Mouse (Mus musculus) midbrain, embryonic 15.5 days (tissue): ENCODE measurements around the gene Ppil2. TPM values are rescaled to one million over a fixed set of nuclear protein-coding genes. Genes with fewer than 3 reads are reported as not detected.

ENCODE experiments used
- ATAC-seq: fragments of 200-750 bp; cut with Nextera tagmentation; replicated peaks from 2 replicates; pipeline ENCODE4 v1.8.0; 2017; ENCODE audit warnings: moderate TSS enrichment
- H3K27ac ChIP-seq: fragments of 300-500 bp; sonication (generic); 2 replicates; pipeline ENCODE4 v1.5.1; 2015; ENCODE audit warnings: mild to moderate bottlenecking, inconsistent platforms
- H3K27me3 ChIP-seq: fragments of 300-500 bp; sonication (generic); replicated peaks from 2 replicates; pipeline ENCODE4 v1.6.1; 2015; ENCODE audit warnings: inconsistent platforms
- H3K36me3 ChIP-seq: fragments of 300-500 bp; sonication (generic); replicated peaks from 2 replicates; pipeline ENCODE4 v1.6.1; 2015; ENCODE audit warnings: inconsistent platforms
- H3K4me1 ChIP-seq: fragments of 300-500 bp; sonication (generic); 2 replicates; pipeline ENCODE4 v1.6.1; 2015; ENCODE audit warnings: inconsistent platforms
- H3K4me2 ChIP-seq: fragments of 300-500 bp; sonication (generic); 2 replicates; pipeline ENCODE4 v1.6.1; 2015; ENCODE audit warnings: inconsistent platforms, mild to moderate bottlenecking, moderate library complexity
- H3K4me3 ChIP-seq: fragments of 300-500 bp; sonication (generic); 2 replicates; pipeline ENCODE4 v1.5.1; 2015; ENCODE audit warnings: mild to moderate bottlenecking, inconsistent platforms
- H3K9ac ChIP-seq: fragments of 300-500 bp; sonication (generic); 2 replicates; pipeline ENCODE4 v1.6.1; 2015; ENCODE audit warnings: mild to moderate bottlenecking, inconsistent platforms
- H3K9me3 ChIP-seq: fragments of 300-500 bp; sonication (generic); 2 replicates; pipeline ENCODE4 v1.6.1; 2016; ENCODE audit warnings: inconsistent platforms
- WGBS: fragments of 180-500 bp; shearing (Covaris S2); methylation state at CpG from one replicate; pipeline ENCODE4 v1.1.7; 2015; ENCODE audit warnings: mixed read lengths; 5-methylcytosine and 5-hydroxymethylcytosine counted together
- polyA plus RNA-seq: library from polyadenylated mRNA; unstranded; fragments of >200 nt; fragmentation: Nextera tagmentation; extraction: Ambion mirVana; gene quantifications from 2 replicates; pipeline ENCODE4 v1.2.1, GENCODE M21; 2015

Gene Ppil2
- polyA plus RNA-seq, 1 experiment from 2014 or later, result 156 TPM

DNA sequence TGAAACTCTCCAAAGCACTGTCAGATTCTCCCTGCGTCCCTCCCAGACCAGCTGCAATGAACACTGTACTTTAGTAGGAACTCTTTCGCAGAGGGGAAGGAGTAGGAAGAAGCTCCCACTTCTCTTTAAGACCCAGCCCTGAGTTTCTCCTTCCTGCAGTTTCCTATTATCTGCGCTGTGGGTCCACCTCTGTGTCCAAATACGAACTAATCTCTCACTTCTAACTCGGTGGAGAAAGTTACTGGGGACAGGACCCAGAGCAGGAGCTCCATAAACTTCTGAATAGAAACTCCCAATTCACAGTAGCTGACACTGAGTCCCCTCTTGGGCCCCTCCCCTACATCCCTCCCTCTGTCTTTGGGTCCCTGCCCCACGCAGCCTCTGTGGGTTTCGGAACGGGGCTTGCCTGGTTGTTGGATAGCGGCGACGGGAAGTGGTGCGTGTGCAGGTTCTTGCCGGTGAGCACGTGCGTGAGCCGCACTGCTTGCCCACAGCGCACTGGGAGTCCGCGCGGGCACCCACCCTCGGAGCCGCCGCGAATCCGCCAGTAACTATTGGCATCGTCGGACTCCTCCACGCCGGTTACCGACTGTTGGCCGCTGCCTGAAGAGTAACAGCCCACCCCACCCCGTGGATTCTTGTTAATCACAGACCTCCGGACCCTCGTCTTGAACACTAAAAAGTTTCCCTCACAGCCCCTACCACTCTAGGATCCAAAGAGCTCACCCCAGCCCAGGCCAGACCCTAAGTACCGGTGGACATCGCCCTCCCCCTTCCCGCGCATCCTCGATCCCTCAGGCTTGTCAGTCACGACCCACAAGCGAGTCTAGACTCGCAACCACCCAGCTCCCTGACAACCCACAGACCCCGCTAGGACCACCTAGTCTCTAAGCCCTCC is 20.4 kb upstream of the Ppil2 start:
- ATAC-seq, result no peak; the same call in none of the 2 replicates
- H3K9me3 ChIP-seq, result no peaks in the 10 kb centered on the region
- H3K27ac ChIP-seq, result peak overlapping the region; percentile 71; the same call in 1 of the 2 replicates
- peak overlapping the region; percentile 77 for H3K4me3 ChIP-seq
- peak overlapping the region; percentile 64 for H3K9ac ChIP-seq
- peak overlapping the region; percentile 88 for H3K4me2 ChIP-seq
- 0 out of 2 replicates have a peak, but pooled peaks cover 3% of the 10 kb centered on the region for H3K27me3 ChIP-seq
- H3K36me3 ChIP-seq, result no peaks in the 10 kb centered on the region
- peaks cover 18% of the 10 kb centered on the region for H3K4me1 ChIP-seq
- WGBS, result 5% methylated on average over 43 of the region's 43 CpGs

DNA sequence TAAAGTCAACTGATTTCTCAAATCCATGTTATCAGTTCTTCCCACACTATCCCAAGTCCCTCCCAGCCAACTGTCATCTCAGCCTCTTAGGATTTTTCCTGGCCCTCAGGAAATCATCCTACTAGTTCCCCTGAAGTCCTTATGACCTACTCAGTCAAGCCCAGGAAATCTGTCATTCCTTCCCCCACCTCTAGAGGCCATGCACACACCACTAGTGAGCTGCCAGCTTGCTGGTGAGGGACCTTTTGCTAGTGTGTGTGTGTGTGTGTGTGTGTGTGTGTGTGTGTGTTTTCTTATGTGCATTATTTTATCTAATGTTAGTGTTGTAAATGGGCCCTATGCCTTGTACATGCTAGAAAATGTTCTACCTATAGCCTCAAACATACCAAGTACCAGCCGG is 16.2 kb upstream of the Ppil2 start:
- WGBS, result 100% methylated on average over 1 of the region's 1 CpGs
- no peak overlapping the region for H3K9ac ChIP-seq

DNA sequence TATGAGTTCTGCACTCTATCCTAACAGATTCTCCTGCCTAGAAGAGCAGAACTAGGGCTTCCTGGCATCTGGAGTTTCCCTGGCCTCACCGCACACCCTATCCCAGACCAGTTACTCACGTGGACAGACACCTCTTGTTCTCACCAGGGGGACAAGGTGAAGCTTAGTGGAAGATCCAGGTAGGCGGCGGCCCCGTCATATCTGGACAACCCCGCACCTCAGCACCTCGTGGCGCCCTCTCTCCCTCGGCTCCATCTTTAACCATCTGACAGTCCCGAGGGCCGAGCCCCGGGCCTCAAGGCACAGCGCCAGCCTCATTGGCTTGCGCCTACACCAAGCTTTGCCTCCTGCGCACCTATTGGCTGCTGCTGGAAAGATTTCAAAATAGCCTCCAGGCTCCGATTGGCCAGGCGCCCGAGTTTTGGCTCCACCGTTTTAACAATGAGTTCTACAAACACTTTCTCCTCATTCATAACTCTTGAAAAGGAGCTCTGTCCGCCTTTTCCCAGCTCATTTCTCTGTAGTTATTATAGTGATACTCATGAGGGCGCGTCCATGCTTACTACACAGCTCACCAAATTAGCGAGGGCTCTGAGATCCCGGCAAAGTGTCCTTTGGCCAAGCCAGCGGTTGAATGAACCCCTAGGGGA is 13.9 kb upstream of the Ppil2 start, which contains the start of gene 2610318N02Rik:
TSS of gene 2610318N02Rik (minus strand) at position 297 of the 650 bp plus-strand sequence.
- under 1% methylated on average over 25 of the region's 25 CpGs for whole genome bisulfite sequencing
- H3K9me3 ChIP-seq, result no peaks in the 10 kb centered on the region
- peak within 1 kb of the TSS; percentile 43 for H3K4me3 ChIP-seq
- H3K4me2 ChIP-seq, result peak within 1 kb of the TSS; percentile 71
- H3K4me1 ChIP-seq, result peaks cover 20% of the 10 kb centered on the region
- H3K9ac ChIP-seq, result peak within 1 kb of the TSS; percentile 18
- H3K27me3 ChIP-seq, result no peaks in the 10 kb centered on the region
- ATAC-seq, result peak; percentile 93
- no peak within 1 kb of the TSS for H3K27ac ChIP-seq
- H3K36me3 ChIP-seq, result no peaks in the 10 kb centered on the region

More for the DNA sequence above, 16.2 kb upstream of the Ppil2 start:
- Histone ChIP-seq H3K4me1 (peaks cover 32% of the 10 kb centered on the region), H3K4me3 (no peak overlapping the region), H3K36me3 (no peaks in the 10 kb centered on the region), H3K4me2 (no peak overlapping the region), H3K27me3 (0 out of 2 replicates have a peak, but pooled peaks cover 3% of the 10 kb centered on the region), H3K9me3 (no peaks in the 10 kb centered on the region), H3K27ac (no peak overlapping the region)
- no peak for ATAC-seq

DNA sequence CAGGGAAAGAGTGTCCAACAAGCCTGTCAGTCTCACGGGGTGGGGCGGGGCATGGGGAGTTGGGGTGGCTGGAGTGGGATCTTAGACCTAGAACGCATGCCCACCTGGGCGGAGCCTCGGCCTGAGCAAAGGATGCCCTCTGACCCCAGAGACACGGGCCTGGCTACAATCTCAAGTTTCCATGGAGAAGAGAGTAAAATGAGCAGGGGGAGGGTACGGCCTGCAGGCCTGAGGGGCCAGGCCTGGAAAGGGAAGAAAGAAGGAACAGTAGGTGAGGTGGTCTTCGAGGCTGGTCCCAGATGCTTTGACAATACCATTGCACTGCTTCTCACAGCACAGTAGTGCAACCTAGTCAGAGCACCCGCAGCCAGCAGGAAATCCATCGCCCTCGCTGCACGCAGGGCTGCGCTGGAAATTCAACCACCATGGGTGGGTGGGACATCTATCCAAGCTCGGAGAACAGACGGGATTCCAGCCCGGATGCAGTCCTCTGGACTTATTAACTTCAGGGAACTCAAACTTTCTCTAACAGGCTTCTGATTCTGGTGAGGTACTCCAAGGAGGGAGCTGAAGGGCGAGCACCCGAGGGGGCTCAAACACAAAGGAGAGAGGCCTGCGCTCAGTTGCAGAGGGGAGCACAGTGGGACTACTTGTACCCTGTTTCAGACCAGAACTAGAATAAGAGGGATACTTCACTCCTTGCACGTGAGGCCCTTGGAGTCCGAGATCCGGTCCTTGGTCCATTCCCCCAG is 13.2 kb upstream of the Ppil2 start:
- H3K4me3 ChIP-seq, result peak overlapping the region; percentile 43
- H3K4me2 ChIP-seq, result peak overlapping the region; percentile 71
- H3K4me1 ChIP-seq, result peaks cover 20% of the 10 kb centered on the region
- peak overlapping the region; percentile 18 for H3K9ac ChIP-seq
- WGBS, result 2% methylated on average over 22 of the region's 22 CpGs
- no peak overlapping the region for H3K27ac ChIP-seq
- ATAC-seq, result peak; percentile 25; the same call in 1 of the 2 replicates
- no peaks in the 10 kb centered on the region for H3K27me3 ChIP-seq
- no peaks in the 10 kb centered on the region for H3K36me3 ChIP-seq
- H3K9me3 ChIP-seq, result no peaks in the 10 kb centered on the region

DNA sequence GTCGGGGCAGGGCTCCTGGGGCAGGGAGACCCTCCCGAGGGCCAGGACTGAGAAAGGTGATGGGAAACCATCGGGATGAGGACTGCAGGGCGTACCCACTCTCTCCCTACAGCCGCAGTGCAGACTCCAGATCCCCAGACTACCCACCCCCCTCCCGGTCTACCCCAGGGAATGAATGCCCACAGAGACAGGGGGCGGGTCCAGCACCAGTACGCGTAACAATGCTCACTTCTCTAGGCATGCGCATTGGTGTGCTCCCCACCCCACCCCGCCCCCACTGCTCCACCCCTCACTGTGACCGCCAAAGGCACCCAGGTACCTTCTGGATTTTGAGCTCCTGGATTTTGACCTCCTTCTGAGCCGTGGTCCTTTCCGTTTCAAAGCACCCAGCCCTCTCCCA is 10.5 kb upstream of the Ppil2 start:
- no peak overlapping the region for H3K27ac ChIP-seq
- no peak for ATAC-seq
- peak overlapping the region; percentile 19 for H3K4me3 ChIP-seq
- H3K36me3 ChIP-seq, result no peaks in the 10 kb centered on the region
- H3K27me3 ChIP-seq, result no peaks in the 10 kb centered on the region
- H3K4me2 ChIP-seq, result peak overlapping the region; percentile 20
- no peaks in the 10 kb centered on the region for H3K9me3 ChIP-seq
- H3K9ac ChIP-seq, result no peak overlapping the region
- 41% methylated on average over 14 of the region's 14 CpGs for WGBS
- H3K4me1 ChIP-seq, result peaks cover 20% of the 10 kb centered on the region

DNA sequence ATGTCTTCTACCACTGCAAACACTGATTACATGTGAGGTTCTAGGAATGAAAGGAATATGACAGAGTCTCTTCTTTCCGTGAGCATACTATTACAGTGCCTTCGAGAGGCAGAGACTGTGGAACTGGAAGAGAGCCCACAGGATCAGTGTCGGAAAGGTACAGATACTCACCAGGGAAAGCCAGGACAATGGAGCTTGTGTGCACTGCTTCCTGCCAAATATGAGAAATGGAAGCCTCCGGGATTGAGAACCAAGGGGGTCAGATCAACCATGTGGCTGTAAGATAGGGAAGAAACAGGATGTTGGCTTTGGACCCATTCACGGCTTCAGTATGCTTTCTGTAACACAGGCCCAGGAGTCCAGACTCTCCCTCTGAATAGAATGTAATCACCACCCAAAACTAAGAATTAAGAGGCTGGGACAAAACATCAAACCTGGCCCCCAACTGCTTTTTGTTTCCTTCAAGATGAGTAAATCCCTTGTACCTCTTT is 6.3 kb upstream of the Ppil2 start:
- Histone ChIP-seq H3K4me1 (no peaks in the 10 kb centered on the region), H3K9ac (no peak overlapping the region), H3K4me2 (no peak overlapping the region), H3K27me3 (no peaks in the 10 kb centered on the region), H3K4me3 (no peak overlapping the region), H3K27ac (no peak overlapping the region), H3K36me3 (no peaks in the 10 kb centered on the region), H3K9me3 (no peaks in the 10 kb centered on the region)
- no peak for ATAC-seq
- WGBS, result 85% methylated on average over 5 of the region's 5 CpGs

DNA sequence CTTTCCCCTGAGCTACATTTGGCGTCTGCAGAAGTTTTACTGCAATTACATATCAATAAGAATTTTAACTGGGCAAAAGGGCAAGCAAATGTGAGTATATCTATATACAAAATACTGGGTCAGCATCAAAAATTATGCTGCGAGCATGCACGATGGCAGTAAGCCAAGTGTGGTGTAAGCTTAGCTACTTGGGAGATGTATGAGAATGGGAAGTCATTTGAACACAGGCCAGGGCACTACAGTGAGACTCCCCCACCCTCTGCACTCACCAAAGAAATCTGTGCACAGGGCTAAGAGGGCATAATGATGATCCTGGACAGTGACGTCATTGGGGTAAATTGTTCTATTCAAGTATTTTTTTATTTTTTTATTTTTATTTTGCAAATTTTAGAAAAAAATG is 6.5 kb downstream of the Ppil2 start:
- Histone ChIP-seq H3K4me2 (no peak overlapping the region), H3K27me3 (no peaks in the 10 kb centered on the region), H3K27ac (no peak overlapping the region), H3K36me3 (peaks cover 17% of the 10 kb centered on the region; the same call in 1 of the 2 replicates), H3K4me1 (peaks cover 6% of the 10 kb centered on the region), H3K9me3 (no peaks in the 10 kb centered on the region), H3K9ac (no peak overlapping the region), H3K4me3 (no peak overlapping the region)
- 88% methylated on average over 4 of the region's 4 CpGs for WGBS
- ATAC-seq, result no peak

DNA sequence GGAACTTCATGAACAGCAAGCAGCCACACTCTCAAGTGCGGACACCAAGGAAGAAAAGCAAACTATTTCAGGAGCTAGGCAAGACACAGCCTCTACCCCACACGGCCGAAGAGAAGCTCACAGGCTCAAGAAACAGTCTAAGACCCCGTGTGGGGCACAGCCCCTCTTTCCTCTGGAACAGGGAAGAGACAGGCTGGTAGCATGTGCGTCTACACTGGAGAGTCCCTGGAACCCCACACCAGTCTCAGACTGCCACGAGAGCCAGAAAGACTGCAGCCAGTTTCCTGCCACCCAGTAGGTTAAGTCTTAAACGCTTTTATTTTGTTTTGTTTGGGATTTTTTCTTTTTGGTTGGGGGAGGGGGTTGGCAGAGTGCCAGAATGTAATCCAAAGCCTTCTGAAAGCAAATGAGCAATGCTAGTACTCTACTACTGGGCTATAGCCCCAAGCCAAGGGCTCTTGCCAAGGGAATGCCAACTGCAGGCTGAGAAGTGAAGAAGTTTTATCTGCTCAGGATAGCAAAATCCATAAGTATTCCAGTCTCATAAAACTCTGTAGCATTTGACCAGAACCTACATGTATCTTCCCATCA is 8.3 kb downstream of the Ppil2 start:
- Histone ChIP-seq H3K27ac (no peak overlapping the region), H3K27me3 (no peaks in the 10 kb centered on the region), H3K9me3 (no peaks in the 10 kb centered on the region), H3K4me3 (no peak overlapping the region), H3K36me3 (peaks cover 26% of the 10 kb centered on the region), H3K9ac (no peak overlapping the region), H3K4me1 (peaks cover 3% of the 10 kb centered on the region; the same call in 1 of the 2 replicates), H3K4me2 (no peak overlapping the region)
- ATAC-seq, result no peak
- WGBS, result 65% methylated on average over 7 of the region's 7 CpGs

DNA sequence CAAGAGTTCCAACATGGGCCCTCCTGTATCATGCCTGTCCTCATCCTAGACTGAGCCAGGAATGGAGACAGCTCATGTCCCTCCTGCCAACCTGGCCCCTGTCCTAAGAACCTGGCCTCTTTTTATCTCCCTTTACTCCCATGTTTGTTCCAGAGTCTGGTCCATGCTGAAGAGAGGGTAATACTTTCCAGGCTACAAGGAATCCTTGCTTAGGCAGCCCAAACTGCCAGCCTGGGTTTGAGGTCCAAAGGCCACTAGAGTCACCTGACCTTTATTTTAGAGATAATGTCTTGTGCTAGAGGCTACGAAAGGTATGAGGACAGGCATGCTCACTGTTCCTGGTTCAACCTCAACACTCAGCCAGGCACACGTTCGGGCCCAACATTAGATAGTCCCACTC is 14.1 kb downstream of the Ppil2 start:
- H3K36me3 ChIP-seq, result peaks cover 39% of the 10 kb centered on the region
- no peak for ATAC-seq
- H3K27ac ChIP-seq, result no peak overlapping the region
- no peak overlapping the region for H3K9ac ChIP-seq
- H3K4me1 ChIP-seq, result no peaks in the 10 kb centered on the region
- H3K4me2 ChIP-seq, result no peak overlapping the region
- H3K4me3 ChIP-seq, result no peak overlapping the region
- H3K9me3 ChIP-seq, result no peaks in the 10 kb centered on the region
- H3K27me3 ChIP-seq, result no peaks in the 10 kb centered on the region
- WGBS, result 97% methylated on average over 3 of the region's 3 CpGs

DNA sequence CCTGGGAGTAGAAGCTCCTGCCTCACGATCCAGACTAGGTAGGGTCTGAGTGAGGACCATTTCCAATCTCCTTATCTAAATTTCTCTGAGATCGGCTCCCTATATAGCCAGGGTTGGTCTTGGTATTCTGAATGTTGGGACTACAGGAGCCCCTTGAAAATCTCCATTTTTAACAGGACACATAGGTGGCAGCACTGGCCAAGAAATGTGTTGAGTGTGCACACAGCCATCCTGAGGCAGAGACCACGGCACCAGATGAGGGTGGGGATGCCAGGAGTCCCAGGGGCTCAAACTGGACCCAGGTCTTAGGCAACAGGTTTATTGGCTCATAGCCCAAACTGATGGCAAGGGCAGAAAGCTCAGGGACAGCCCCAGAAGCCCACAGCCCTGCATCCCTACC is 22.7 kb downstream of the Ppil2 start:
- 73% methylated on average over 3 of the region's 3 CpGs for whole genome bisulfite sequencing
- Histone ChIP-seq H3K9me3 (no peaks in the 10 kb centered on the region), H3K27me3 (no peaks in the 10 kb centered on the region), H3K4me2 (no peak overlapping the region), H3K9ac (no peak overlapping the region), H3K27ac (no peak overlapping the region), H3K4me3 (no peak overlapping the region), H3K36me3 (peaks cover 69% of the 10 kb centered on the region), H3K4me1 (no peaks in the 10 kb centered on the region)
- ATAC-seq, result peak; percentile 31; the same call in 1 of the 2 replicates

DNA sequence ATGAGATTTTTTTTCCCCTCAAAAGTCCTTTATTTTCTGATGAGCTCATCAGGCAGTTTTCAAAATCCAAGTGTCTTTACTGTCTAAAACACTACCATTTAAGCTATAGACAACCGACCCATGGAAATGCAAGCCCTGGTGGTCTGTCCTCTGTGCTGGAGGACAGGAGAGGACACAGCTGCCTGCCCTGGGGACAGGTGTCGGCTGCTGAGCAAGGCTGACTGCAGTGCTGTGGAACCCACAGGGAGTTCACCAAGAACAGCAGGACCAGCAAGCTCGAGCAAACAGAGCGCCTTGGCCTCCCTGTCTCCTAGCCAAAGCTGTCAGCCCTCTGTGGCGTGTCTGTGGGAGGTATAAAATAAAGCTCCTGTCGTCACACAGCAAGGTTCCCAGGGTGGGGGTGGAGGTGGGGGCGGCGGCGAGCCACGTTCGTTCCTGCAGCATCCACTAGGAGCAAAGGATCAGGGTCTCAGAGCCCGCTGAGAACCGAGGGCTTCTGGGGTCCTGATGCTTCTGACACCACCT is 24.3 kb downstream of the Ppil2 start:
- no peak overlapping the region for H3K4me2 ChIP-seq
- ATAC-seq, result no peak
- no peaks in the 10 kb centered on the region for H3K27me3 ChIP-seq
- no peaks in the 10 kb centered on the region for H3K9me3 ChIP-seq
- no peak overlapping the region for H3K4me3 ChIP-seq
- H3K9ac ChIP-seq, result no peak overlapping the region
- H3K36me3 ChIP-seq, result peaks cover 79% of the 10 kb centered on the region
- H3K27ac ChIP-seq, result no peak overlapping the region
- 76% methylated on average over 13 of the region's 13 CpGs for WGBS
- no peaks in the 10 kb centered on the region for H3K4me1 ChIP-seq
